Mouse (Mus musculus): Measurements from ENCODE around the gene Agps. TPM values are rescaled to one million over a fixed set of nuclear protein-coding genes. Genes with fewer than 3 reads are reported as not detected.
A peak's percentile ranks its signal among the peaks of the same experiment; 100 is the strongest.
"Not testable (repeated sequence)": the region's sequence is repeated elsewhere in the genome, so short reads cannot be mapped to it uniquely, and the experiment has no call there.

Agps gene
- polyA plus RNA-seq, 1 experiment from 2014 or later, result 26.2 TPM

- Histone ChIP-seq H3K27me3 (replicated peaks; ENCODE audit: control insufficient read depth, insufficient read depth, low read length) (no peaks in the 10 kb centered on the region), H3K9ac (replicated peaks; ENCODE audit: low read depth, low read length) (no peak overlapping the region), H3K9me3 (ENCODE audit: control insufficient read depth, low read length) (no peaks in the 10 kb centered on the region), H3K36me3 (ENCODE audit: control insufficient read depth, insufficient read depth) (no peaks in the 10 kb centered on the region), H3K4me1 (replicated peaks; ENCODE audit: control insufficient read depth, insufficient read depth, low read length) (peaks cover 40% of the 10 kb centered on the region), H3K4me2 (ENCODE audit: low read length) (peak overlapping the region; percentile 45), H3K4me3 (replicated peaks; ENCODE audit: low read length) (no peak overlapping the region), H3K27ac (ENCODE audit: low read length) (peak overlapping the region; percentile 19; the same call in 1 of the 2 replicates)
- no peak for ATAC-seq
- WGBS, result 48% methylated on average over 15 of the region's 15 CpGs
Observed at GRCm38 (mm10) chr2:75960366-75961330, 128.7 kb downstream of the Agps start.

GRCm38 (mm10) chr2:75963211-75963840 lies 131.3 kb downstream of the Agps start:
- ATAC-seq, result no peak
- Histone ChIP-seq H3K4me1 (replicated peaks; ENCODE audit: control insufficient read depth, insufficient read depth, low read length) (peaks cover 33% of the 10 kb centered on the region), H3K4me2 (ENCODE audit: low read length) (no peak overlapping the region), H3K27me3 (replicated peaks; ENCODE audit: control insufficient read depth, insufficient read depth, low read length) (no peaks in the 10 kb centered on the region), H3K27ac (ENCODE audit: low read length) (no peak overlapping the region), H3K9ac (replicated peaks; ENCODE audit: low read depth, low read length) (no peak overlapping the region), H3K9me3 (ENCODE audit: control insufficient read depth, low read length) (no peaks in the 10 kb centered on the region), H3K4me3 (replicated peaks; ENCODE audit: low read length) (no peak overlapping the region), H3K36me3 (ENCODE audit: control insufficient read depth, insufficient read depth) (no peaks in the 10 kb centered on the region)
- 64% methylated on average over 10 of the region's 10 CpGs for WGBS

- no peaks in the 10 kb centered on the region for H3K27me3 ChIP-seq (replicated peaks; ENCODE audit: control insufficient read depth, insufficient read depth, low read length)
- no peak for ATAC-seq
- H3K27ac ChIP-seq (ENCODE audit: low read length), result no peak overlapping the region
Observed at GRCm38 (mm10) chr2:75964051-75964450, 132.1 kb downstream of the Agps start.

GRCm38 (mm10) chr2:75964512-75964911 lies 132.5 kb downstream of the Agps start:
- no peaks in the 10 kb centered on the region for H3K9me3 ChIP-seq (ENCODE audit: control insufficient read depth, low read length)
- peaks cover 23% of the 10 kb centered on the region for H3K4me1 ChIP-seq (replicated peaks; ENCODE audit: control insufficient read depth, insufficient read depth, low read length)
- 18% methylated on average over 14 of the region's 14 CpGs for WGBS
- ATAC-seq, result peak; percentile 38; the same call in 1 of the 2 replicates
- no peak overlapping the region for H3K9ac ChIP-seq (replicated peaks; ENCODE audit: low read depth, low read length)
- no peaks in the 10 kb centered on the region for H3K36me3 ChIP-seq (ENCODE audit: control insufficient read depth, insufficient read depth)
- peak overlapping the region; percentile 43 for H3K4me2 ChIP-seq (ENCODE audit: low read length)
- H3K27me3 ChIP-seq (replicated peaks; ENCODE audit: control insufficient read depth, insufficient read depth, low read length), result no peaks in the 10 kb centered on the region
- peak overlapping the region; percentile 24; the same call in 1 of the 2 replicates for H3K27ac ChIP-seq (ENCODE audit: low read length)
- H3K4me3 ChIP-seq (replicated peaks; ENCODE audit: low read length), result peak overlapping the region; percentile 1; the same call in 1 of the 2 replicates

More at GRCm38 (mm10) chr2:75964051-75964450, 132.1 kb downstream of the Agps start:
- Histone ChIP-seq H3K4me3 (replicated peaks; ENCODE audit: low read length) (no peak overlapping the region), H3K36me3 (ENCODE audit: control insufficient read depth, insufficient read depth) (no peaks in the 10 kb centered on the region), H3K9ac (replicated peaks; ENCODE audit: low read depth, low read length) (no peak overlapping the region), H3K9me3 (ENCODE audit: control insufficient read depth, low read length) (no peaks in the 10 kb centered on the region), H3K4me2 (ENCODE audit: low read length) (peak overlapping the region; percentile 43), H3K4me1 (replicated peaks; ENCODE audit: control insufficient read depth, insufficient read depth, low read length) (peaks cover 27% of the 10 kb centered on the region)
- WGBS, result 70% methylated on average over 5 of the region's 5 CpGs

- peak overlapping the region; percentile 1; the same call in 1 of the 2 replicates for H3K4me3 ChIP-seq (replicated peaks; ENCODE audit: low read length)
- H3K36me3 ChIP-seq (ENCODE audit: control insufficient read depth, insufficient read depth), result no peaks in the 10 kb centered on the region
- WGBS, result 19% methylated on average over 5 of the region's 5 CpGs
- peak overlapping the region; percentile 24; the same call in 1 of the 2 replicates for H3K27ac ChIP-seq (ENCODE audit: low read length)
- H3K4me2 ChIP-seq (ENCODE audit: low read length), result peak overlapping the region; percentile 43
- ATAC-seq, result peak; percentile 92
- H3K9me3 ChIP-seq (ENCODE audit: control insufficient read depth, low read length), result no peaks in the 10 kb centered on the region
- no peaks in the 10 kb centered on the region for H3K27me3 ChIP-seq (replicated peaks; ENCODE audit: control insufficient read depth, insufficient read depth, low read length)
- H3K9ac ChIP-seq (replicated peaks; ENCODE audit: low read depth, low read length), result no peak overlapping the region
- H3K4me1 ChIP-seq (replicated peaks; ENCODE audit: control insufficient read depth, insufficient read depth, low read length), result peaks cover 18% of the 10 kb centered on the region
Observed at GRCm38 (mm10) chr2:75964972-75965371, 133.0 kb downstream of the Agps start.

GRCm38 (mm10) chr2:75974131-75974530 lies 142.2 kb downstream of the Agps start:
- no peak overlapping the region for H3K9ac ChIP-seq (replicated peaks; ENCODE audit: low read depth, low read length)
- H3K9me3 ChIP-seq (ENCODE audit: control insufficient read depth, low read length), result no peaks in the 10 kb centered on the region
- H3K36me3 ChIP-seq (ENCODE audit: control insufficient read depth, insufficient read depth), result no peaks in the 10 kb centered on the region
- H3K4me2 ChIP-seq (ENCODE audit: low read length), result no peak overlapping the region
- H3K27ac ChIP-seq (ENCODE audit: low read length), result no peak overlapping the region
- no peaks in the 10 kb centered on the region for H3K4me1 ChIP-seq (replicated peaks; ENCODE audit: control insufficient read depth, insufficient read depth, low read length)
- ATAC-seq, result no peak
- no peak overlapping the region for H3K4me3 ChIP-seq (replicated peaks; ENCODE audit: low read length)
- no peaks in the 10 kb centered on the region for H3K27me3 ChIP-seq (replicated peaks; ENCODE audit: control insufficient read depth, insufficient read depth, low read length)
- WGBS, result 73% methylated on average over 9 of the region's 9 CpGs

- WGBS, result 86% methylated on average over 2 of the region's 2 CpGs
- not testable (repeated sequence) for H3K4me1 ChIP-seq (replicated peaks; ENCODE audit: control insufficient read depth, insufficient read depth, low read length); H3K9me3 ChIP-seq (ENCODE audit: control insufficient read depth, low read length); H3K4me3 ChIP-seq (replicated peaks; ENCODE audit: low read length); H3K4me2 ChIP-seq (ENCODE audit: low read length); ATAC-seq; H3K36me3 ChIP-seq (ENCODE audit: control insufficient read depth, insufficient read depth); H3K9ac ChIP-seq (replicated peaks; ENCODE audit: low read depth, low read length); H3K27me3 ChIP-seq (replicated peaks; ENCODE audit: control insufficient read depth, insufficient read depth, low read length); H3K27ac ChIP-seq (ENCODE audit: low read length)
Observed at GRCm38 (mm10) chr2:75976070-75976469, 144.1 kb downstream of the Agps start.

- not testable (repeated sequence) for H3K9ac ChIP-seq (replicated peaks; ENCODE audit: low read depth, low read length); H3K9me3 ChIP-seq (ENCODE audit: control insufficient read depth, low read length); H3K4me2 ChIP-seq (ENCODE audit: low read length); H3K36me3 ChIP-seq (ENCODE audit: control insufficient read depth, insufficient read depth); H3K4me1 ChIP-seq (replicated peaks; ENCODE audit: control insufficient read depth, insufficient read depth, low read length); ATAC-seq; H3K27me3 ChIP-seq (replicated peaks; ENCODE audit: control insufficient read depth, insufficient read depth, low read length); H3K4me3 ChIP-seq (replicated peaks; ENCODE audit: low read length); H3K27ac ChIP-seq (ENCODE audit: low read length)
- WGBS, result 26% methylated on average over 17 of the region's 24 CpGs
Observed at GRCm38 (mm10) chr2:75977752-75978368, 145.9 kb downstream of the Agps start, which contains the start of gene Ttc30a2. Ttc30a2 (minus strand) TSS chr2:75978170.
